Mouse (Mus musculus) heart, postnatal 0 days (tissue): ENCODE data around the gene Sarm1.

ENCODE experiments used
- CTCF ChIP-seq: IDR thresholded peaks from 2 replicates; pipeline ENCODE4 v1.5.1; 2016; ENCODE audit warnings: antibody characterized with exemption, control low read depth, low read depth
- EP300 ChIP-seq: IDR thresholded peaks from 2 replicates; pipeline ENCODE4 v1.6.1; 2016; ENCODE audit warnings: antibody characterized with exemption, low read depth

DNA sequence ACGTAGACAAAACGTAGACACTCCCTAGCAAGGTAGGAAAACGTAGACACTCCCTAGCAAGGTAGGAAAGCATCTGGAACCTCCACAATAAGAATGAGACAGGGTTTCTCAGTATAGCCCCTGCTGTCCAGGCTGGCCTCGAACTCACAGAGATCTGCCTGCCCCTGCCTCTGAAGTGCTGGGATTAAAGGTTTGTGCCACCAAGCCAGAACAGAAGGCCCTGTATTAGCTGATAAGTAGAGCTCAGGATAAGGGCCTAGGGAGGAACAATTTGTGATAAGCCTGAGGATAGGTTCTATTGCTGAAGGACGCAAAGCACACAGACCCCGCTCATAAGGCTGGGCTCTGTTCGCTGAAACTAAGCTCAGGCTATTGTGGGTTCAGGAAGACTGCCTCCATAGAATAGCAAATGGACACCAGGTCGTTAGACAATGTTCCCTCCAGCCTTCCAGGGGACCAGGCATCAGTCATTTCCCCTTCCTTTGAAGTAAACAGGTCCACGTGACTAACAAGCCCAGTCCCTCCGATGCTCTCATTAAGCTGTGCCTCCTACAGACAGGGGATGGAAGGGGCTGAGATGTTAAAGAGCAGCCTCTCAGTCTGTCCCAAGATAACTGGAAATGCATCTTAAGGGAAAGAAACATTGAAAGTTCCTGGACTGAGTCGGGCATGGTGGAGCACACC, 67.2 kb downstream of the Sarm1 start:
- no peak for TF ChIP-seq CTCF
- no peak for TF ChIP-seq EP300
